Mouse (Mus musculus): ENCODE results near the gene Cavin3.

Gene Cavin3

GRCm38 (mm10) chr7:105481505-105482411 lies at the start of gene Cavin3:
TSS of gene Cavin3 (minus strand) at chr7:105482300.
- peak; percentile 77 for DNase-seq (ENCODE audit: low spot score)

- DNase-seq (ENCODE audit: low spot score) = no peak
Observed at GRCm38 (mm10) chr7:105528094-105528493, 46.0 kb upstream of the Cavin3 start.

GRCm38 (mm10) chr7:105527306-105527937 lies 45.3 kb upstream of the Cavin3 start:
- DNase-seq (ENCODE audit: low spot score) = no peak

GRCm38 (mm10) chr7:105524222-105524621 lies 42.1 kb upstream of the Cavin3 start:
- DNase-seq (ENCODE audit: low spot score) = no peak

GRCm38 (mm10) chr7:105520201-105520600 lies 38.1 kb upstream of the Cavin3 start:
- DNase-seq (ENCODE audit: low spot score) = no peak

GRCm38 (mm10) chr7:105519771-105520170 lies 37.7 kb upstream of the Cavin3 start:
- no peak for DNase-seq (ENCODE audit: low spot score)

- no peak for DNase-seq (ENCODE audit: low spot score)
Observed at GRCm38 (mm10) chr7:105519336-105519735, 37.2 kb upstream of the Cavin3 start.

- DNase-seq (ENCODE audit: low spot score) = no peak
Observed at GRCm38 (mm10) chr7:105516669-105517360, 34.7 kb upstream of the Cavin3 start.

- DNase-seq (ENCODE audit: low spot score) = peak; percentile 8
Observed at GRCm38 (mm10) chr7:105515178-105515577, 33.1 kb upstream of the Cavin3 start.

- no peak for DNase-seq (ENCODE audit: low spot score)
Observed at GRCm38 (mm10) chr7:105514561-105514960, 32.5 kb upstream of the Cavin3 start.

- DNase-seq (ENCODE audit: low spot score) = no peak
Observed at GRCm38 (mm10) chr7:105513845-105514291, 31.8 kb upstream of the Cavin3 start.

- DNase-seq (ENCODE audit: low spot score) = no peak
Observed at GRCm38 (mm10) chr7:105510143-105510542, 28.0 kb upstream of the Cavin3 start.

- DNase-seq (ENCODE audit: low spot score) = no peak
Observed at GRCm38 (mm10) chr7:105507257-105507656, 25.2 kb upstream of the Cavin3 start.

- no peak for DNase-seq (ENCODE audit: low spot score)
Observed at GRCm38 (mm10) chr7:105501984-105502383, 19.9 kb upstream of the Cavin3 start.

GRCm38 (mm10) chr7:105499676-105500075 lies 17.6 kb upstream of the Cavin3 start:
- no peak for DNase-seq (ENCODE audit: low spot score)

GRCm38 (mm10) chr7:105498854-105499492 lies 16.9 kb upstream of the Cavin3 start:
- no peak for DNase-seq (ENCODE audit: low spot score)

GRCm38 (mm10) chr7:105497881-105498280 lies 15.8 kb upstream of the Cavin3 start:
- no peak for DNase-seq (ENCODE audit: low spot score)

GRCm38 (mm10) chr7:105487104-105487876 lies 5.2 kb upstream of the Cavin3 start:
- no peak for DNase-seq (ENCODE audit: low spot score)

GRCm38 (mm10) chr7:105485029-105485428 lies 2.9 kb upstream of the Cavin3 start:
- DNase-seq (ENCODE audit: low spot score) = no peak

- no peak for DNase-seq (ENCODE audit: low spot score)
Observed at GRCm38 (mm10) chr7:105482426-105482825, 326 bp upstream of the Cavin3 start.

Measured in ovary, postnatal 10 days (tissue).